Mouse (Mus musculus) MEL (cell line): ENCODE measurements around the gene Zfp810.

ENCODE experiments used
- CHD1 ChIP-seq: IDR thresholded peaks from 2 replicates; pipeline ENCODE4 v1.6.1; 2012; ENCODE audit warnings: low read depth, mild to moderate bottlenecking, inconsistent platforms, low read length, improper control_type of control experiment
- CTCF ChIP-seq, 3 experiments: IDR thresholded peaks in 2 of 3; conservative IDR thresholded peaks in 1 of 3; 2 replicates each; pipeline ENCODE4 v1.5.1; 2011 to 2012; ENCODE audit warnings: low read length in 3 of 3, low read depth in 2 of 3, mild to moderate bottlenecking in 2 of 3, improper control_type of control experiment in 1 of 3, inconsistent platforms in 1 of 3, mixed read lengths in 1 of 3, moderate library complexity in 1 of 3; ENCODE audit not compliant: control insufficient read depth in 1 of 3, insufficient read depth in 1 of 3, poor library complexity in 1 of 3, severe bottlenecking in 1 of 3
- ZMIZ1 ChIP-seq: IDR thresholded peaks from 2 replicates; pipeline ENCODE4 v1.6.1; 2012; ENCODE audit warnings: low read depth, mild to moderate bottlenecking, inconsistent platforms, low read length, improper control_type of control experiment, moderate library complexity

DNA sequence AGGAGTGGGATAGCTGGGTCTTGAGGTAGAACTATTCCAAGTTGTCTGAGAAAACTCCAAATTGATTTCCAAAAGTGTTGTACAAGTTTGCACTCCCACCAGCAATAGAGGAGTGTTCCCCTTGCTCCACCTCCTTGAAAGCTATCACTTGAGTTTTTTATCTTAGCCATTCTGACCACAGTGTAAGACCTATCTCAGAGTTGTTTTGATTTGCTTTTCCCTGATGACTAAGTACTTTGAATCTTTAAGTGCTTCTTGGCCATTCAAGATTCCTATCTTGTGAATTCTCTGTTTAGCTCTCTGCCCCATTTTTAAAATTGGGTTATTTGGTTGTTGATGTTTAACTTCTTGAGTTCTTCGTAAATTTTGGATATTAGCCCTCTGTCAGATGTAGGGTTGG, 11.7 kb upstream of the Zfp810 start:
- TF ChIP-seq CTCF (IDR thresholded peaks at IDR 0.05 in 2 of 3, conservative IDR thresholded peaks at IDR 0.05 in 1 of 3; ENCODE audit: control insufficient read depth in 1 of 3, insufficient read depth in 1 of 3, low read depth in 2 of 3, low read length in 3 of 3, poor library complexity in 1 of 3, severe bottlenecking in 1 of 3) (no peak), ZMIZ1 (no peak), CHD1 (no peak)
